Mouse (Mus musculus) layer of hippocampus, postnatal 10 days (tissue): ENCODE results near the gene Gpx2. TPM values are rescaled to one million over a fixed set of nuclear protein-coding genes. Genes with fewer than 3 reads are reported as not detected.

Experiments
- DNase-seq, 2 experiments: peaks; one replicate each; pipeline ENCODE4 v3.0.0; 2021; ENCODE audit warnings: low spot score in 2 of 2
- long read RNA-seq: library from polyadenylated mRNA; stranded (forward); transcript quantifications from one replicate; pipeline ENCODE4 v2.0.0, GENCODE M21; 2023
- total RNA-seq, 2 experiments: library from RNA; stranded (reverse); gene quantifications; 2 replicates each; pipeline ENCODE4 v1.2.3; 2021

Gene Gpx2
- under 1 TPM; 0.25 to 0.76 TPM for total RNA-seq
- long read RNA-seq: 0 reads

DNA sequence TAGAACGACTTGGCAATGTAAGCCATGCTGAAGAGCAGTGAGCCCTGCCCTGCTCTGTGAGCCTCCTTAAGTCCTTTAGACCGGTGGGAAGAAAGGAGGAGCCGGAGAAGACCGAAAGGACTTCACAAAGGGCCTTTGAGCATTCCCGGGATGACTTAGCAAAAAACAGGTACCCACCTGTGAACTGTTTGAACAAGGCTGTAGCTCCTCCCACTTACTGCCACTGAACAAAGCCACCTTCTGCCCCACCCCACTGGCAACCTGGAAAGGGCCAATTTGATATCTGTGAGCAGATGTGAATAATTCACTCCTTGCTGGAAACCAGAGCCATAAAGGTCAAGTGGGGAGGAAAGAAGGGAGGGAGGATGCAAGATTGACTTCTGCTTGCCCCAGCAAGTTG, at the start of gene Gpx2:
TSS of gene Gpx2 (minus strand) at position 205 of the 400 bp plus-strand sequence.
- no peak for DNase-seq

DNA sequence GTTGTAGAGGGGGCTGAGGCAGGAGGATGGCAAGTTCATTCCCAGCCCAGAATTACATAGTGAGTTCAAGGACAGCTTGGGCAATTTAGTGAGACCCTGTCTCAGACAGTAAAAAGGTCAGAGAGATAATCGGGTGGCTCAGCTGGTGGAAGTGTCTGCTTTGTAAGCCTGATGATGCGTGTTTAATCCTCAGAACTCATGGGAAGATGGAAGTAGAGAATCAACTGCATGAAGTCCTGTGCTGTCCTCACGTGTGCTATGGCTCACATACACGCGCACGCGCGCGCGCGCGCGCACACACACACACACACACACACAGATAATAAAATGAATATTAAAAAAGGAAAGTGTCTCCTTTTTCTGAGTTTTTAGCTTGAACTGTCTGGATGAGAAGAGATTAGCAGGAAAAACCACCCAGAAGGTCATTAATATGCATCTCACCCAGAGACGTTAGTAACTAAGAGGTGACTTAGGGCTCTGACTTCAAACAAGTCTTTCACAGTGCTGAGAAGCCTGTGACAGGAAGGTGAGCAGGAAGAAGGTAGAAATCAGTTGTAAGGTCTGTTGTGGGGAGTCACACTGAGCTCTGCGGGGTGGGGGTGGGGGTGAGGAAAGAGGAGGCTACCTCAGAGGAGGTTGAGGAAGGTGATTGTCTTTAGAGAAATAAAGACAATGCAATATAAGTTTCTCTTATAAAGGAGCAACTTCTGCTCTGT, 49.1 kb upstream of the Gpx2 start:
- DNase-seq: no peak

GRCm38 (mm10) chr12:76840081-76840480, 44.7 kb upstream of the Gpx2 start:
- no peak for DNase-seq

DNA sequence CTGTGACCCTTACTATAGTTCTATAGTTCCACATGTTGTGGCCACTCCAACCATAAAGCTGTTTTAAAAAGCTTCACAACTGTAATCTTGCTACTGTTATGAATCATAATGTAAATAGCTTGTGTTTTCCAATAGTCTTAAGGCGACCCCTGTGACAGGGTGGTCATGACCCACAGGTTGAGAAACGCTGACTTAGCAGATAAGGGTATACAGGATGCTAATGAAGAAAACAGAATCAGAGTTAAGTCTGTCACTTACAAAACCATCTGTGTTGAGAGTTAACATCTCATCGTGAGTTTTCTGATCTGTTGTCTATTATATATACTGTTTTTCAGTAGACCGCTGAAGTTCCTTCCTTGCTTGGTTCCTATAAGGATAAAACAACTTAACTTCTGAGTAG, 43.9 kb upstream of the Gpx2 start:
- DNase-seq: no peak

GRCm38 (mm10) chr12:76837844-76838650, 42.7 kb upstream of the Gpx2 start:
- DNase-seq: no peak

- peak; percentile 96 to 98 for DNase-seq
Measured at GRCm38 (mm10) chr12:76837101-76837843, 41.9 kb upstream of the Gpx2 start.

- DNase-seq: no peak
Measured at GRCm38 (mm10) chr12:76832704-76833103, 37.4 kb upstream of the Gpx2 start.

DNA sequence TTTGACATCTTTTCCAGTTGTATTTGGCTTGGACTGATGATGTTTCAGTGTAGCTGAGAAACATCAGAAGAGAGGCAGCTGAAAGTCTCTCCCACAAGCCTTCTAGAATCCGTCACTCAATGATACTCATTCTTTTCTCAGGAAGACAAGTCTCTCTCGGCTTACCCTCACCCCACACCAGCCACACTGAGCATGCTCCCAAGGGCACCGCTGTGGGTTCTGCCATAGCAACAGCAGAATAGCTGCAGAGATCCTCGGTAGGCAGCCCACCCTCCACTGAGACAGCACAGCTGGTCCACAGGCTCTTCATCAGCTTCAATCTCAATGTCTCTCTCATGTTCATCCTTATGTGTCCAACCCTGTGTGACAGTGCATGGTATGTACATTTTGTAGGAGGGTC, 29.9 kb upstream of the Gpx2 start:
- DNase-seq: no peak

DNA sequence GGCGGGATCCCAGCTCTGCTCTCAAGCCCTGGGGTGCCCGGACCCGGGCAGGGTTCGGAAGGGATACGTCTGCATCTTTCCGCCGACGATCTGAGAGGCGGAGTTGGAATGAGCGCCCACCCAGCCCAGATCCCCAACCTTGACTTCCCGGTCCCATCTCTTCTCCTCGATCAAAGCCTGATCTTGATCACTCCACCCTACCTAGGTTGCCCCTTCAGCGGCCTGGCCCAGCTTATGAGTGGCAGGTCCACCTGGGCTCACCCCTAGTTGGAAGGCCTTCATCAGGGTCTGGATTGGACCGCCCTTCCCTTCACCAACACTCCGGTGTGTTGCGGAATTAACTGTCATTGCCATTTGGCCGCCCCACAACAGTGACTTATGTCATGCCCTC, 27.3 kb upstream of the Gpx2 start, which contains the start of gene Rab15:
TSS of gene Rab15 (minus strand) at position 258 of the 391 bp plus-strand sequence.
- no peak for DNase-seq

DNA sequence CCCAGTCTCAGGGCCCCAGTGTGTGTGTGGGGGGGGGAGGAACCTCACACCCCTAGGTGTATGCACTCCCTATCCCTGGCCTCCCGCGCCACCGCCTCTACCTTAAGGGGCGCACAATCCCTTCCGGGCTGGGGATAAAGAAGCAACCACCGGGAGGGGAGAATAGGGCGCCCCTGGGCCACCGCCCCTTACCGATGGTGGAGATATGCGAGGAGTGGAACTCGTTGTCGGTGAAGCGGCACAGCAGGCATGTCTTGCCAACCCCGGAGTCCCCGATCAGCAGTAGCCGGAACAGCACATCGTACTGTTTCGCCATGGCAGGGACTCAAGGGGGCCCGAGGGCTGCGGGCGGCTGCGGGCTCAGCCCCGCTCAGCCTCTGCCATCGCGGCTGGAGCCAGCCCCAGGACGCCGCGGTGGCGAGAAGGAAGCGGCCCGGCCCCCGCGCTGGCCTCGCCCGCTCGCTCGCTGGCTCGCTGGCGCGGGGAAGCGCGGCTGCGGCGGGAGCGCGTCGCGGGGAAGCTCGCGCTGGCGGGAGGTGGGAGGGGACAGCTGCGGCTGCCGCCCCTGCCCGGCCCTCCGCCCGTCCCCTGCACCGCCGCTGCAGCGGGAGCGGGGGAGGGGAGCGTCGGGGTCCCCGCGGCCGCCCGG, 26.8 kb upstream of the Gpx2 start:
- DNase-seq: peak; percentile 47 to 62

DNA sequence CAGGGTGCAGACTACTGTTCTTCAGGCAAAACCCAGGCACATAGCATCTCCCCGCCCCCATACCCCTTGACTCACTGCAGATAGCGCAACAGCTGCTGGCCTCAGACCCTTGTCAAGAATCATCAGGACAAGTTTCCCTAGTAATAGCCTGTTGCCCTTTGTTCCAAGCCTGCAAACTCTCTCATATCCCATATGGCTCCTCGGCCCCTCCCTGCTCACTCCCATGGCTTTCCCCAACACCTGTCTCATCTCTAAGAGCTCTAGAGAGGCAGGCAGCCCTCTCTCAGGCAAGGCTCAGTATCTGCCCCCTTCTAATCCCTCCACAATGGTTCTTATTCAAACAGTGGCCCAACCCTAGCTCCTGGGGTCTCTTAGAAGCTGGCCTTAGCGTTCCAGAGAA, 25.3 kb upstream of the Gpx2 start:
- no peak for DNase-seq

GRCm38 (mm10) chr12:76819816-76820215, 24.5 kb upstream of the Gpx2 start:
- DNase-seq: no peak

- no peak for DNase-seq
Measured at GRCm38 (mm10) chr12:76818908-76819307, 23.6 kb upstream of the Gpx2 start.

DNA sequence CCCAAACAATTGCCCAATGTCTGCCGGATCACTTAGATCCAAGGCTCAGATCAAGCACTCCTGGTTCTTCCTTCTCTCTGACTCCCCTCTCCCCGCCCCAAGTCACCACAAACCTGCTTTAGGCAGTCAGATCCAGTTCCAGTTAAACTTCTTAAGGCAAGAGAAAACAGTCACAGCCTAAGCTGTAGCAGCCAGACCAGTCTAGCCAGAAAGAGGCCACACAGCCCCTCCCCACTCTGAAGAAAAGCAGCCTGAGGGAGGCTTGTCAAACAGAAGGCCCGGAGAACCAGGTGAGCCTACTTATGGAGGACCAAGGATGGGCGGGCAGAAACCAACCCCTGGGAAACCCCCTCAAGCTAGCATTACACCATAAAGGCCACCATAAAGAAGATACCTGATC, 22.8 kb upstream of the Gpx2 start:
- no peak for DNase-seq

DNA sequence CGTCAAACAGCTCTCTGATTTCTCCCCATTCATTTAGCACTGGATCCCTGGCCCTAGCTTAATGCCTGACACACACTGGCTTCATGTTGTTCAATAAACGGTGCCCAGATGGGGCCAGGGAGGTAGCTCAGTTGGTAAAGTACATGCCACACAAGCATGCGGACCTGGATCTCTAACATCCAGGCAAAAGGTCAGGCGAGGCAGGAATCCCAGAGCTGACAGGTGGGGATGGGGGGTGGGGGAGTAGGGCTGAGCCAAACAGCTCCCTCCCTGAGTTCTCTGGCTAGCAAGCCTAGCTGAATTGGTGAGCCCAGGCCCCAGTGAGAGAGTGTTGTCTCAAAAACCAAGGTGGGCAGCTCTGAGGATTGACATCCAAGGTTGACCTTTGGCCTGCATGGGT, 21.8 kb upstream of the Gpx2 start:
- DNase-seq: no peak

- DNase-seq: no peak
Measured at GRCm38 (mm10) chr12:76816720-76817119, 21.4 kb upstream of the Gpx2 start.

GRCm38 (mm10) chr12:76814120-76814519, 18.8 kb upstream of the Gpx2 start:
- no peak for DNase-seq

DNA sequence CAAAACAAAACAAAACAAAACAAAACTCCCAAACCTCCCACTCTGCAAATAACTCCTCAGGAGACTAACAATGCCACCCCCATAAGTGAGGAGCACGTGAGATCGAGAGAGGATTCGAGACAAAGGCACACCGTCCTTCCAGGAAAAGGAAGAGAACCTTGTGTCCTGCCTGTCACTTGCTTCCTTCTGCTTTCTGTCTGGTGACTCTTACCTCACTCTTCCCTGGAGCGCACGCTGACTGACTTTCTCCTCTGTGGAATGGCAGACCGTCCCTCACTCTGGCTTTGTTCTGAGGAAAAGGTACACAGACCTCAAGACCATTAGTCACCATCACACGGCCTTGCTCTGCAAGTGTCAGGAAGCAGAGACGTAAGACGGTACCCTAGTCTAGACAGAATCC, 18.2 kb upstream of the Gpx2 start:
- no peak for DNase-seq

DNA sequence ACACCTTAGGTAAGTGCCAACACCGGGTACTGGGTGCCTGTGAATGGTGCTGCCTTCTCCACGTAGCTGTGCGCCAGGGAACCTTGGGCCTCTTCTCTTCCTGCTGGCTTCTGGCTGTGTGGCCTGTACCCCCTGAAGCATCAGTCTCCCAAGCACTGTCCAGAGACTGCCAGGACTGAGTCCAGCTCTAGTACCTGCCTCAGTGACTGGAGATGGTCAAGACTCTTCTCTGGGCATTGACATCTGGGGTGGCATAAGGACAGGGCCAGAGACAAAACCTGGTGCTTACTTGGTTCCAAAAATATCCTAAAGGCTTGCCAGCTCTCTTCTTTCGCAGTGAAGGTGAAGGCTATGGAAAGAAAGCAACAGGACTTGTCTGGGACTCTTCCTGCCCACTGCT, 15.7 kb upstream of the Gpx2 start:
- DNase-seq: no peak

- DNase-seq: no peak
Measured at GRCm38 (mm10) chr12:76810491-76810890, 15.1 kb upstream of the Gpx2 start.

GRCm38 (mm10) chr12:76807796-76808195, 12.4 kb upstream of the Gpx2 start:
- DNase-seq: no peak
